Mouse (Mus musculus) C2C12 (cell line): ENCODE data around the gene Ccdc36. TPM values are rescaled to one million over a fixed set of nuclear protein-coding genes. Genes with fewer than 3 reads are reported as not detected.

Source experiments
- H3K27me3 ChIP-seq: one replicate; pipeline ENCODE4 v1.6.1; 2011; ENCODE audit not compliant: control insufficient read depth, insufficient read depth, insufficient read length
- H3K36me3 ChIP-seq: one replicate; pipeline ENCODE4 v1.6.1; 2011; ENCODE audit not compliant: control insufficient read depth, insufficient read depth
- H3K4me3 ChIP-seq: one replicate; pipeline ENCODE4 v1.5.1; 2011; ENCODE audit warnings: mild to moderate bottlenecking, control low read depth; ENCODE audit not compliant: poor library complexity, insufficient read depth, severe bottlenecking
- H3K79me2 ChIP-seq: one replicate; pipeline ENCODE4 v1.6.1; 2011; ENCODE audit not compliant: control insufficient read depth, insufficient read depth
- H3K79me3 ChIP-seq: one replicate; pipeline ENCODE4 v1.6.1; 2011; ENCODE audit warnings: low read depth, control low read depth
- H3ac ChIP-seq: one replicate; pipeline ENCODE3; 2011; ENCODE audit warnings: low read depth; ENCODE audit not compliant: control insufficient read depth, insufficient read length
- CEBPB ChIP-seq: IDR thresholded peaks from one replicate; pipeline ENCODE4 v1.6.1; 2011; ENCODE audit warnings: low read depth, mild to moderate bottlenecking, control low read depth, moderate library complexity
- CTCF ChIP-seq: IDR thresholded peaks from one replicate; pipeline ENCODE4 v1.5.1; 2011; ENCODE audit not compliant: control insufficient read depth, insufficient read depth, insufficient read length
- FOSL1 ChIP-seq: IDR thresholded peaks from one replicate; pipeline ENCODE4 v1.8.0; 2011; ENCODE audit warnings: mild to moderate bottlenecking, low read length; ENCODE audit not compliant: poor library complexity, insufficient read depth, severe bottlenecking
- MAX ChIP-seq: IDR thresholded peaks from one replicate; pipeline ENCODE4 v1.6.1; 2011; ENCODE audit warnings: mild to moderate bottlenecking, control low read depth
- MYOD1 ChIP-seq: IDR thresholded peaks from one replicate; pipeline ENCODE4 v1.6.1; 2011; ENCODE audit warnings: low read depth; ENCODE audit not compliant: control insufficient read depth, insufficient read length
- MYOG ChIP-seq: IDR thresholded peaks from one replicate; pipeline ENCODE4 v1.6.1; 2011; ENCODE audit not compliant: control insufficient read depth, insufficient read length; ENCODE audit errors: extremely low read depth
- USF1 ChIP-seq: IDR thresholded peaks from one replicate; pipeline ENCODE4 v1.6.1; 2011; ENCODE audit warnings: low read depth, mild to moderate bottlenecking, control low read depth, moderate library complexity
- polyA plus RNA-seq: library from polyadenylated mRNA; unstranded; fragments of >200 nt; fragmentation: generic; extraction: Trizol; gene quantifications from one replicate; pipeline ENCODE4 v1.2.1, GENCODE M21; 2012; ENCODE audit warnings: missing spikeins

Ccdc36 gene
- polyA plus RNA-seq, 1 experiment, result not detected

DNA sequence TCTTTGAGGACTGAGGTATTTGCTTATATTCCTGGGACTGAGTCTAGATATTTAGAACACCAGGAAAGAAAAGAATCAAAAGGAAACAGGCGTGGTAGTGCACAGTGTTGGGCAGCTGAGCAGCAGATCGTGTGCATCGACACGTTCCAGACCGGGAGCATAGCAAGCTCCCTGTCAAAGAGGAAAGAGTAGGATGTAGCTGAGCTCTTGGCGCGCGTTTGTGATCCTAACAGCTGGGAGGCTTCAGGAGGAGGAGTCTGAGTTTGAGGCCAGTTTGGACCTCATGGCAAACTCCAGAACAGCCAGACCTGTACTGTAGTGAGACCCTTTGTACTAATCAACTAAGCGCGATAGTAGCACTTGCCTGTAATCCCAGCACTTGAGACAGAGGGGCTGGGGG lies 33.9 kb upstream of the Ccdc36 start:
- no peak for TF ChIP-seq FOSL1
- no peak for TF ChIP-seq USF1
- TF ChIP-seq CTCF, result no peak
- TF ChIP-seq MYOD1, result no peak
- no peak for TF ChIP-seq CEBPB
- no peak for TF ChIP-seq MYOG
- TF ChIP-seq MAX, result no peak
- Histone ChIP-seq H3K4me3 (no peak overlapping the region), H3K79me3 (peaks cover 18% of the 10 kb centered on the region), H3ac (no peak overlapping the region), H3K79me2 (peaks cover 39% of the 10 kb centered on the region), H3K36me3 (peaks cover 18% of the 10 kb centered on the region), H3K27me3 (no peaks in the 10 kb centered on the region)

DNA sequence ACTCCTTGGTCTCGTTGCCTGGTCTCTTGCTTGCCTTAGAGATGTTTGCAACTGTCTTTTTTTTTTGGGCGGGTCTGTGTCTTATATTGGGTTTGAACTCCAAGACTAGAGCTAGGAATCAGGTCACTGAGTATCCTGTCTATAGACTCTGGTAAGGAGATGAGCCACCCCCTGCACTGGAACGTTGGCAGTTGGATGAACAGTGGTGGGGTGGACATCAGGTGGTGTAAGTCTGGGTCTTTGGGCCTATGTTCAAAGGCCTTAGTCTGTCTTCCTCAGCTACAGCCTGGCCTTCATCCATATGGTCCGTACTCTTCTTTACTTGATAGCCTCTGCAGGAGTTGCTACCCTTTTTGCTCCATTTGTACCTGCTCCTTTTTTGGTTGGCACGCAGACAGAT lies 33.4 kb upstream of the Ccdc36 start:
- Histone ChIP-seq H3K4me3 (peak overlapping the region; percentile 92), H3K36me3 (peaks cover 18% of the 10 kb centered on the region), H3K27me3 (no peaks in the 10 kb centered on the region), H3K79me2 (peaks cover 39% of the 10 kb centered on the region), H3K79me3 (peaks cover 18% of the 10 kb centered on the region), H3ac (peak overlapping the region; percentile 38)
- TF ChIP-seq CEBPB, result no peak
- TF ChIP-seq FOSL1, result no peak
- no peak for TF ChIP-seq MYOD1
- TF ChIP-seq CTCF, result no peak
- TF ChIP-seq MAX, result no peak
- no peak for TF ChIP-seq USF1
- no peak for TF ChIP-seq MYOG

DNA sequence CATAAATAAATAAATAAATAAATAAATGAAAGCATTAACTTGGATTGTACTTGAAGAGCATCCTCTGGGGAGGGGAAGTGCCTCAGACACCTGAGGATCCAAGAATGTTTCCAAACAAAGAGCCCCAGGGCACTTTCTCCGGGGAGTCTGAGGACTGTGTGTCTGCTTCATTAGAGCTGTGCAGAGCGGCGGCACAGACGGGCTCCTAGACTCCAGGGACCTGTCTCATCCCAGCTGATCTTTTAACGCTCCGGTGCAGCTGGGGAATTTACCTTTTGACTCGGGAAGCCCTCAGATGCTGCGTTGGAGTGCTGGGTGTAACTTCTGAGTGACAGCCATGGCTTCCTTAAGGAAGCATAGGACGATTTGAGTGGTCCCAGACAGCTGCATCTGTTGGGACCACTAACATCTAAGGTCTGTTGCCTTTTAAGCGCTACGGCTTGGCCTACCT lies 32.9 kb upstream of the Ccdc36 start, which contains the start of gene Klhdc8b:
Klhdc8b (minus strand) TSS at position 401 of the 451 bp plus-strand sequence.
- peak within 1 kb of the TSS; percentile 92 for H3K4me3 ChIP-seq
- TF ChIP-seq CTCF (no peak), MYOD1 (no peak), FOSL1 (no peak), USF1 (no peak), MAX (no peak), MYOG (no peak), CEBPB (no peak)
- H3K79me2 ChIP-seq, result peaks cover 39% of the 10 kb centered on the region
- no peaks in the 10 kb centered on the region for H3K27me3 ChIP-seq
- H3K79me3 ChIP-seq, result peaks cover 18% of the 10 kb centered on the region
- H3K36me3 ChIP-seq, result peaks cover 18% of the 10 kb centered on the region
- H3ac ChIP-seq, result peak within 1 kb of the TSS; percentile 57

DNA sequence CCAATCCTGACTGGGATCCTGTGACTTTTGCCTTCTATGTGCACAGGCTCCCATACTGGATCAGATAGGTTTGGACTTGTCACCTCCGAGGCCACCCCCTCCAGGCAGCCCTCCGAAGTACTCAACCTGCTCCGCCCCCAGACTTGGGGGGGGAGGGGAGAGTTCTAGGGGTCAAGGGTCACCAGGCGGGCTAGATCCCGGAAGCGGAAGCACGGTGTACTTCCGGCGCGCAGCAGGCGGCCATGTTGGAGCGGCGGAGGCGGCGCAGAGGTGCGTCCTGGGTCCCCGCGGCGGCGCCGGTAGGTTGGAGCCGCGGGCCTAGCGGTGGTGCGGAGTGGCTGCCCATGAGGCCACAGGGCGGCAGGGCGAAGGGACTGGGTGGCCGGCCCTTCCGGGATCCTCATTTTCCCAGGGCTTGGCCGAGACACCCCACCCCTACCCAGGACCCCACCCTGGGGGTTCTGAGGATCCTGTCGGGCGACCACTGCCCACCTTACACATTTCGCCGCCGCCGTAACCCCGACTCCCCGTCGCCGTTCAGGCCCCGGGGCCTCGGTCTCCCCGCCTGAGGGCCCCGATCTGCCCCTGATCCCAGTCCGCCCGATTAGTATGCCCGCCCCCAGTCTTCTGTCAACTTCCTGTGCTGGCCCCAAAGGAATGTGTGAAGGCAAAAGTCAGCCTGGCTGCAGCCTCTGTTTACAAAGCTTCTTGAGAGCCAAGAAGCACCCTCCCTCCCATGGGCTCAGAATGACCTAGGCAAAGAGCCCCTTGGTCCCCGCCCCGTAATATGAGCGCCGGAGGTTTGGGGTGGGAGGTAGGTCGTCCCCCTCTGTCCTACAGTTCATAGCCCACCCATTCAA lies 32.3 kb upstream of the Ccdc36 start, which contains the start of gene Ccdc71:
Ccdc71 (plus strand) TSS at position 209 of the 860 bp plus-strand sequence.
- Histone ChIP-seq H3K36me3 (peaks cover 18% of the 10 kb centered on the region), H3K4me3 (peak within 1 kb of the TSS; percentile 92), H3K79me2 (peaks cover 39% of the 10 kb centered on the region), H3K27me3 (no peaks in the 10 kb centered on the region), H3K79me3 (peaks cover 18% of the 10 kb centered on the region), H3ac (peak within 1 kb of the TSS; percentile 57)
- TF ChIP-seq MYOG (no peak), FOSL1 (no peak), CTCF (no peak), CEBPB (no peak), MAX (no peak), USF1 (no peak), MYOD1 (no peak)

DNA sequence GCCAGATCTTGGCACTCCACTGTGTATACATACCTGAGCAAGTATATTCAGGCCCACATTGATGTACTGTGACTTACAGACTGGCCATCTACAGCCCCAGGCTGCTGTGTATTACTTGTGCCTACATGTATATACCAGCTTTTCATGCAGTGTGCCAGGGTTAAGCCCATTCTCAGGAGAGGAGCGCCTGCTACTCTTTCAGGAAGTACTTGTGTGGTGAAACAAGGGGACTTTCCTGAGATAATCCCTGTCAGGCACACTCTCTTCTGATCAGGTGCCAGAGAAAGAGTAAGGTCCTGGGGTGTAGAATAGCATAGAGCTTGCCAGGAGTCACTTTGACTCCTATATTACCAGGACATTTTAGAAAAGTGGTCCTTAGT lies 31.6 kb upstream of the Ccdc36 start:
- Histone ChIP-seq H3ac (no peak overlapping the region), H3K27me3 (no peaks in the 10 kb centered on the region), H3K36me3 (peaks cover 12% of the 10 kb centered on the region), H3K79me2 (peaks cover 39% of the 10 kb centered on the region), H3K4me3 (peak overlapping the region; percentile 92), H3K79me3 (peaks cover 18% of the 10 kb centered on the region)
- no peak for TF ChIP-seq CTCF
- TF ChIP-seq MAX, result no peak
- no peak for TF ChIP-seq USF1
- no peak for TF ChIP-seq MYOG
- no peak for TF ChIP-seq FOSL1
- TF ChIP-seq CEBPB, result no peak
